Mouse (Mus musculus): ENCODE measurements around the gene Mest. TPM values are rescaled to one million over a fixed set of nuclear protein-coding genes. Genes with fewer than 3 reads are reported as not detected.

Mest gene
- polyA plus RNA-seq, 1 experiment = 0.54 TPM

- H3K4me3 ChIP-seq (replicated peaks) = no peak overlapping the region
- no peaks in the 10 kb centered on the region for H3K9me3 ChIP-seq (ENCODE audit: control insufficient read depth, low read length)
- H3K4me1 ChIP-seq (ENCODE audit: control insufficient read depth) = peaks cover 2% of the 10 kb centered on the region; the same call in 1 of the 2 replicates
- H3K36me3 ChIP-seq (ENCODE audit: control insufficient read depth) = no peaks in the 10 kb centered on the region
- TF ChIP-seq TAL1 (IDR thresholded peaks at IDR 0.05; ENCODE audit: low read length) = no peak
- no peak for TF ChIP-seq GATA1 (IDR thresholded peaks at IDR 0.05; ENCODE audit: low read length)
- H3K27me3 ChIP-seq (ENCODE audit: control insufficient read depth) = peaks cover 9% of the 10 kb centered on the region
Measured at GRCm38 (mm10) chr6:30700182-30700581, 23.2 kb upstream of the Mest start.

- peaks cover 9% of the 10 kb centered on the region for H3K27me3 ChIP-seq (ENCODE audit: control insufficient read depth)
- H3K36me3 ChIP-seq (ENCODE audit: control insufficient read depth) = no peaks in the 10 kb centered on the region
- peaks cover 2% of the 10 kb centered on the region; the same call in 1 of the 2 replicates for H3K4me1 ChIP-seq (ENCODE audit: control insufficient read depth)
- H3K4me3 ChIP-seq (replicated peaks) = no peak overlapping the region
- TF ChIP-seq GATA1 (IDR thresholded peaks at IDR 0.05; ENCODE audit: low read length) = no peak
- TF ChIP-seq TAL1 (IDR thresholded peaks at IDR 0.05; ENCODE audit: low read length) = no peak
- no peaks in the 10 kb centered on the region for H3K9me3 ChIP-seq (ENCODE audit: control insufficient read depth, low read length)
Measured at GRCm38 (mm10) chr6:30702881-30703280, 20.5 kb upstream of the Mest start.

GRCm38 (mm10) chr6:30703476-30703875 is 19.9 kb upstream of the Mest start:
- Histone ChIP-seq H3K27me3 (ENCODE audit: control insufficient read depth) (peaks cover 9% of the 10 kb centered on the region), H3K36me3 (ENCODE audit: control insufficient read depth) (no peaks in the 10 kb centered on the region), H3K4me1 (ENCODE audit: control insufficient read depth) (peaks cover 2% of the 10 kb centered on the region; the same call in 1 of the 2 replicates), H3K9me3 (ENCODE audit: control insufficient read depth, low read length) (no peaks in the 10 kb centered on the region), H3K4me3 (replicated peaks) (no peak overlapping the region)
- TF ChIP-seq GATA1 (IDR thresholded peaks at IDR 0.05; ENCODE audit: low read length) (no peak), TAL1 (IDR thresholded peaks at IDR 0.05; ENCODE audit: low read length) (no peak)

GRCm38 (mm10) chr6:30703977-30704602 is 19.3 kb upstream of the Mest start:
- Histone ChIP-seq H3K36me3 (ENCODE audit: control insufficient read depth) (no peaks in the 10 kb centered on the region), H3K4me1 (ENCODE audit: control insufficient read depth) (peaks cover 2% of the 10 kb centered on the region; the same call in 1 of the 2 replicates), H3K4me3 (replicated peaks) (no peak overlapping the region), H3K9me3 (ENCODE audit: control insufficient read depth, low read length) (no peaks in the 10 kb centered on the region), H3K27me3 (ENCODE audit: control insufficient read depth) (peaks cover 9% of the 10 kb centered on the region)
- no peak for TF ChIP-seq TAL1 (IDR thresholded peaks at IDR 0.05; ENCODE audit: low read length)
- no peak for TF ChIP-seq GATA1 (IDR thresholded peaks at IDR 0.05; ENCODE audit: low read length)

GRCm38 (mm10) chr6:30709115-30709514 is 14.2 kb upstream of the Mest start:
- H3K4me3 ChIP-seq (replicated peaks) = no peak overlapping the region
- H3K9me3 ChIP-seq (ENCODE audit: control insufficient read depth, low read length) = no peaks in the 10 kb centered on the region
- no peaks in the 10 kb centered on the region for H3K36me3 ChIP-seq (ENCODE audit: control insufficient read depth)
- TF ChIP-seq GATA1 (IDR thresholded peaks at IDR 0.05; ENCODE audit: low read length) (no peak), TAL1 (IDR thresholded peaks at IDR 0.05; ENCODE audit: low read length) (no peak)
- H3K4me1 ChIP-seq (ENCODE audit: control insufficient read depth) = peaks cover 6% of the 10 kb centered on the region
- no peaks in the 10 kb centered on the region for H3K27me3 ChIP-seq (ENCODE audit: control insufficient read depth)

- TF ChIP-seq TAL1 (IDR thresholded peaks at IDR 0.05; ENCODE audit: low read length) = no peak
- TF ChIP-seq GATA1 (IDR thresholded peaks at IDR 0.05; ENCODE audit: low read length) = no peak
- Histone ChIP-seq H3K36me3 (ENCODE audit: control insufficient read depth) (no peaks in the 10 kb centered on the region), H3K27me3 (ENCODE audit: control insufficient read depth) (no peaks in the 10 kb centered on the region), H3K4me3 (replicated peaks) (no peak overlapping the region), H3K4me1 (ENCODE audit: control insufficient read depth) (peaks cover 6% of the 10 kb centered on the region), H3K9me3 (ENCODE audit: control insufficient read depth, low read length) (no peaks in the 10 kb centered on the region)
Measured at GRCm38 (mm10) chr6:30710371-30711364, 12.7 kb upstream of the Mest start.

- no peak for TF ChIP-seq GATA1 (IDR thresholded peaks at IDR 0.05; ENCODE audit: low read length)
- no peak for TF ChIP-seq TAL1 (IDR thresholded peaks at IDR 0.05; ENCODE audit: low read length)
- no peak overlapping the region for H3K4me3 ChIP-seq (replicated peaks)
- peaks cover 6% of the 10 kb centered on the region for H3K4me1 ChIP-seq (ENCODE audit: control insufficient read depth)
- no peaks in the 10 kb centered on the region for H3K9me3 ChIP-seq (ENCODE audit: control insufficient read depth, low read length)
- no peaks in the 10 kb centered on the region for H3K36me3 ChIP-seq (ENCODE audit: control insufficient read depth)
- H3K27me3 ChIP-seq (ENCODE audit: control insufficient read depth) = no peaks in the 10 kb centered on the region
Measured at GRCm38 (mm10) chr6:30711365-30711763, 12.0 kb upstream of the Mest start.

- no peak overlapping the region for H3K4me3 ChIP-seq (replicated peaks)
- TF ChIP-seq GATA1 (IDR thresholded peaks at IDR 0.05; ENCODE audit: low read length) (no peak), TAL1 (IDR thresholded peaks at IDR 0.05; ENCODE audit: low read length) (no peak)
- no peaks in the 10 kb centered on the region for H3K36me3 ChIP-seq (ENCODE audit: control insufficient read depth)
- H3K4me1 ChIP-seq (ENCODE audit: control insufficient read depth) = peaks cover 6% of the 10 kb centered on the region
- H3K27me3 ChIP-seq (ENCODE audit: control insufficient read depth) = no peaks in the 10 kb centered on the region
- no peaks in the 10 kb centered on the region for H3K9me3 ChIP-seq (ENCODE audit: control insufficient read depth, low read length)
Measured at GRCm38 (mm10) chr6:30712484-30712883, 10.9 kb upstream of the Mest start.

GRCm38 (mm10) chr6:30713455-30713854 is 9.9 kb upstream of the Mest start:
- H3K9me3 ChIP-seq (ENCODE audit: control insufficient read depth, low read length) = no peaks in the 10 kb centered on the region
- no peak overlapping the region for H3K4me3 ChIP-seq (replicated peaks)
- TF ChIP-seq GATA1 (IDR thresholded peaks at IDR 0.05; ENCODE audit: low read length) (no peak), TAL1 (IDR thresholded peaks at IDR 0.05; ENCODE audit: low read length) (no peak)
- no peaks in the 10 kb centered on the region for H3K36me3 ChIP-seq (ENCODE audit: control insufficient read depth)
- H3K4me1 ChIP-seq (ENCODE audit: control insufficient read depth) = peaks cover 6% of the 10 kb centered on the region
- no peaks in the 10 kb centered on the region for H3K27me3 ChIP-seq (ENCODE audit: control insufficient read depth)
